Mouse (Mus musculus): ENCODE results near the gene Rin1. TPM values are rescaled to one million over a fixed set of nuclear protein-coding genes. Genes with fewer than 3 reads are reported as not detected.
"Not testable (repeated sequence)": the region's sequence is repeated elsewhere in the genome, so short reads cannot be mapped to it uniquely, and the experiment has no call there.

Rin1 gene
- polyA plus RNA-seq, 1 experiment from 2014 or later = 4.8 TPM

DNA sequence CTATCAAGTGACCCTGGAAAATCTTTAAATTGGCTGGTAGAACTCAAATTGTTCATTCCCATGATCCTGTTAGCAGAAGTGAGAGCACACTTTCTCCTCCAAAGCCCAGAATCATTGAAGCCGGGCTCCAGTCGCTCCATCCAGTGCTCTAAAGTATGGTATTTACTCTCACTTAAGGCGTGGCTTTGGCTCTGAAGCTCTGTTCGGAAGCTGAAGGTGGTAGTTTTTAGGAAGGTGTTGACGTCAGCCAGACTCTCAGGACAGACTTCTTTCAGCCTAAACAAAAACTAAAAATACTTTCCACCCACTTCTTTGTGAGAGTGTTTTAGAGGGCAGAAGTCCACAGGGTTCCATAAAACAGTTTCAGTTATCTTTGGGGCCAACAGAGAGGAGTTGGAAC lies 23.2 kb downstream of the Rin1 start:
- Histone ChIP-seq H3K27ac (ENCODE audit: low read length) (no peak overlapping the region), H3K4me3 (ENCODE audit: low read length) (no peak overlapping the region), H3K4me2 (replicated peaks; ENCODE audit: low read depth, low read length) (peak overlapping the region; percentile 77; the same call in 1 of the 2 replicates), H3K9me3 (ENCODE audit: low read length) (no peaks in the 10 kb centered on the region), H3K9ac (replicated peaks; ENCODE audit: low read length) (no peak overlapping the region), H3K27me3 (ENCODE audit: insufficient read depth, low read length) (peaks cover 14% of the 10 kb centered on the region), H3K4me1 (ENCODE audit: insufficient read depth, low read length) (peaks cover 34% of the 10 kb centered on the region), H3K36me3 (ENCODE audit: insufficient read depth, low read length) (no peaks in the 10 kb centered on the region)
- WGBS = 34% methylated on average over 5 of the region's 5 CpGs
- ATAC-seq (ENCODE audit: low FRiP score, low TSS enrichment) = no peak

- Histone ChIP-seq H3K4me2 (replicated peaks; ENCODE audit: low read depth, low read length) (no peak overlapping the region), H3K4me3 (ENCODE audit: low read length) (no peak overlapping the region), H3K27ac (ENCODE audit: low read length) (no peak overlapping the region), H3K36me3 (ENCODE audit: insufficient read depth, low read length) (no peaks in the 10 kb centered on the region), H3K9me3 (ENCODE audit: low read length) (no peaks in the 10 kb centered on the region), H3K9ac (replicated peaks; ENCODE audit: low read length) (no peak overlapping the region), H3K27me3 (ENCODE audit: insufficient read depth, low read length) (peaks cover 43% of the 10 kb centered on the region), H3K4me1 (ENCODE audit: insufficient read depth, low read length) (no peaks in the 10 kb centered on the region)
- no peak for ATAC-seq (ENCODE audit: low FRiP score, low TSS enrichment)
- 96% methylated on average over 1 of the region's 1 CpGs for WGBS
These were observed 29.0 kb downstream of the Rin1 start for GRCm38 (mm10) chr19:5079279-5079678.

- no peak for ATAC-seq (ENCODE audit: low FRiP score, low TSS enrichment)
- no peaks in the 10 kb centered on the region for H3K9me3 ChIP-seq (ENCODE audit: low read length)
- 70% methylated on average over 18 of the region's 18 CpGs for WGBS
- peaks cover 67% of the 10 kb centered on the region for H3K27me3 ChIP-seq (ENCODE audit: insufficient read depth, low read length)
- H3K4me1 ChIP-seq (ENCODE audit: insufficient read depth, low read length) = peaks cover 10% of the 10 kb centered on the region
- H3K4me3 ChIP-seq (ENCODE audit: low read length) = no peak overlapping the region
- no peak overlapping the region for H3K27ac ChIP-seq (ENCODE audit: low read length)
- H3K4me2 ChIP-seq (replicated peaks; ENCODE audit: low read depth, low read length) = no peak overlapping the region
- H3K9ac ChIP-seq (replicated peaks; ENCODE audit: low read length) = no peak overlapping the region
- no peaks in the 10 kb centered on the region for H3K36me3 ChIP-seq (ENCODE audit: insufficient read depth, low read length)
These were observed 31.7 kb downstream of the Rin1 start for GRCm38 (mm10) chr19:5082005-5082404.

GRCm38 (mm10) chr19:5082596-5082995 lies 32.3 kb downstream of the Rin1 start:
- no peak overlapping the region for H3K4me3 ChIP-seq (ENCODE audit: low read length)
- WGBS = 71% methylated on average over 24 of the region's 24 CpGs
- no peaks in the 10 kb centered on the region for H3K9me3 ChIP-seq (ENCODE audit: low read length)
- H3K27me3 ChIP-seq (ENCODE audit: insufficient read depth, low read length) = peaks cover 67% of the 10 kb centered on the region
- ATAC-seq (ENCODE audit: low FRiP score, low TSS enrichment) = no peak
- no peak overlapping the region for H3K4me2 ChIP-seq (replicated peaks; ENCODE audit: low read depth, low read length)
- peaks cover 13% of the 10 kb centered on the region for H3K4me1 ChIP-seq (ENCODE audit: insufficient read depth, low read length)
- no peaks in the 10 kb centered on the region for H3K36me3 ChIP-seq (ENCODE audit: insufficient read depth, low read length)
- H3K27ac ChIP-seq (ENCODE audit: low read length) = no peak overlapping the region
- no peak overlapping the region for H3K9ac ChIP-seq (replicated peaks; ENCODE audit: low read length)

- Histone ChIP-seq H3K36me3 (ENCODE audit: insufficient read depth, low read length) (no peaks in the 10 kb centered on the region), H3K27me3 (ENCODE audit: insufficient read depth, low read length) (peaks cover 67% of the 10 kb centered on the region), H3K4me2 (replicated peaks; ENCODE audit: low read depth, low read length) (no peak overlapping the region), H3K27ac (ENCODE audit: low read length) (no peak overlapping the region), H3K4me1 (ENCODE audit: insufficient read depth, low read length) (peaks cover 19% of the 10 kb centered on the region), H3K9me3 (ENCODE audit: low read length) (no peaks in the 10 kb centered on the region), H3K4me3 (ENCODE audit: low read length) (no peak overlapping the region), H3K9ac (replicated peaks; ENCODE audit: low read length) (no peak overlapping the region)
- no peak for ATAC-seq (ENCODE audit: low FRiP score, low TSS enrichment)
- WGBS = 60% methylated on average over 3 of the region's 3 CpGs
These were observed 33.9 kb downstream of the Rin1 start for GRCm38 (mm10) chr19:5083961-5084833.

- no peaks in the 10 kb centered on the region for H3K9me3 ChIP-seq (ENCODE audit: low read length)
- ATAC-seq (ENCODE audit: low FRiP score, low TSS enrichment) = no peak
- peaks cover 67% of the 10 kb centered on the region for H3K27me3 ChIP-seq (ENCODE audit: insufficient read depth, low read length)
- H3K4me3 ChIP-seq (ENCODE audit: low read length) = peak overlapping the region; percentile 52
- WGBS = 6% methylated on average over 15 of the region's 15 CpGs
- no peak overlapping the region for H3K9ac ChIP-seq (replicated peaks; ENCODE audit: low read length)
- peaks cover 4% of the 10 kb centered on the region for H3K36me3 ChIP-seq (ENCODE audit: insufficient read depth, low read length)
- peaks cover 23% of the 10 kb centered on the region for H3K4me1 ChIP-seq (ENCODE audit: insufficient read depth, low read length)
- H3K27ac ChIP-seq (ENCODE audit: low read length) = no peak overlapping the region
- peak overlapping the region; percentile 75 for H3K4me2 ChIP-seq (replicated peaks; ENCODE audit: low read depth, low read length)
These were observed 34.5 kb downstream of the Rin1 start for GRCm38 (mm10) chr19:5084834-5085144.

- Histone ChIP-seq H3K27ac (ENCODE audit: low read length) (no peak within 1 kb of the TSS), H3K4me2 (replicated peaks; ENCODE audit: low read depth, low read length) (peak within 1 kb of the TSS; percentile 75), H3K27me3 (ENCODE audit: insufficient read depth, low read length) (peaks cover 63% of the 10 kb centered on the region), H3K9ac (replicated peaks; ENCODE audit: low read length) (peak within 1 kb of the TSS; percentile 53; the same call in 1 of the 2 replicates), H3K4me1 (ENCODE audit: insufficient read depth, low read length) (peaks cover 23% of the 10 kb centered on the region), H3K36me3 (ENCODE audit: insufficient read depth, low read length) (peaks cover 9% of the 10 kb centered on the region), H3K9me3 (ENCODE audit: low read length) (no peaks in the 10 kb centered on the region), H3K4me3 (ENCODE audit: low read length) (peak within 1 kb of the TSS; percentile 52)
- no peak for ATAC-seq (ENCODE audit: low FRiP score, low TSS enrichment)
- under 1% methylated on average over 57 of the region's 69 CpGs for WGBS
These were observed 35.0 kb downstream of the Rin1 start, which contains the start of gene Tmem151a for GRCm38 (mm10) chr19:5085145-5085863. TSS of gene Tmem151a (minus strand) at chr19:5085531.

DNA sequence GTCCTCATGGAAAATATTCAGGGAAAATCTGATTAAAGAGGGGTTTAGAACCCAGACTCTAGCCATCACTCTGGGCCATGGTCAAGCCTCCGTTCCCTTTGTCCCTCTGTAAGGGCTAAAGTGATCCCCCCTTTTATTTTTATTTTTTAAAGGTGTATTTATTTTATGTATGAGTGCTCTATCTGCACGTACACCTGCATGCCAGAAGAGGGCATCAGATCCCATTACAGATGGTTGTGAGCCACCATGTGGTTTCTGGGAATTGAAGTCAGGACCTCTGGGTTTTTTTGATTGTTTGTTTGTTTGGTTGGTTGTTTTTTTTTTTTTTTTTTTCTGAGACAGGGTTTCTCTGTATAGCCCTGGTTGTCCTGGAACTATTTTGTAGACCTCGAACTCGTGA lies 36.3 kb downstream of the Rin1 start:
- not testable (repeated sequence) for H3K4me3 ChIP-seq (ENCODE audit: low read length); H3K9ac ChIP-seq (replicated peaks; ENCODE audit: low read length); H3K27ac ChIP-seq (ENCODE audit: low read length); H3K4me2 ChIP-seq (replicated peaks; ENCODE audit: low read depth, low read length); ATAC-seq (ENCODE audit: low FRiP score, low TSS enrichment); H3K9me3 ChIP-seq (ENCODE audit: low read length)
- Histone ChIP-seq H3K36me3 (ENCODE audit: insufficient read depth, low read length) (peaks cover 17% of the 10 kb centered on the region), H3K27me3 (ENCODE audit: insufficient read depth, low read length) (peaks cover 51% of the 10 kb centered on the region), H3K4me1 (ENCODE audit: insufficient read depth, low read length) (peaks cover 23% of the 10 kb centered on the region)
- WGBS = 55% methylated on average over 4 of the region's 4 CpGs

GRCm38 (mm10) chr19:5087884-5088728 lies 37.8 kb downstream of the Rin1 start, which contains the start of gene Yif1a:
TSS of gene Yif1a (plus strand) at chr19:5088538.
- peak within 1 kb of the TSS; percentile 81 for H3K9ac ChIP-seq (replicated peaks; ENCODE audit: low read length)
- WGBS = under 1% methylated on average over 58 of the region's 58 CpGs
- peaks cover 23% of the 10 kb centered on the region for H3K4me1 ChIP-seq (ENCODE audit: insufficient read depth, low read length)
- H3K27ac ChIP-seq (ENCODE audit: low read length) = peak within 1 kb of the TSS; percentile 82
- H3K4me2 ChIP-seq (replicated peaks; ENCODE audit: low read depth, low read length) = peak within 1 kb of the TSS; percentile 83
- peaks cover 27% of the 10 kb centered on the region for H3K36me3 ChIP-seq (ENCODE audit: insufficient read depth, low read length)
- ATAC-seq (ENCODE audit: low FRiP score, low TSS enrichment) = peak; percentile 97
- no peaks in the 10 kb centered on the region for H3K9me3 ChIP-seq (ENCODE audit: low read length)
- H3K4me3 ChIP-seq (ENCODE audit: low read length) = peak within 1 kb of the TSS; percentile 81
- H3K27me3 ChIP-seq (ENCODE audit: insufficient read depth, low read length) = peaks cover 35% of the 10 kb centered on the region

All from kidney, embryonic 16.5 days (tissue).